Mouse (Mus musculus) myocyte (in vitro differentiated cells): ENCODE measurements around the gene Slc25a13.

Experiments used
- MYOD1 ChIP-seq, 3 experiments: IDR thresholded peaks; one replicate each; pipeline ENCODE4 v1.6.1; 2011; ENCODE audit warnings: control low read depth in 2 of 3, low read depth in 2 of 3, mild to moderate bottlenecking in 2 of 3, moderate library complexity in 1 of 3; ENCODE audit not compliant: insufficient read length in 2 of 3, control insufficient read depth in 1 of 3
- USF1 ChIP-seq: IDR thresholded peaks from one replicate; pipeline ENCODE4 v1.6.1; 2011; ENCODE audit warnings: low read depth, mild to moderate bottlenecking, control low read depth, moderate library complexity

DNA sequence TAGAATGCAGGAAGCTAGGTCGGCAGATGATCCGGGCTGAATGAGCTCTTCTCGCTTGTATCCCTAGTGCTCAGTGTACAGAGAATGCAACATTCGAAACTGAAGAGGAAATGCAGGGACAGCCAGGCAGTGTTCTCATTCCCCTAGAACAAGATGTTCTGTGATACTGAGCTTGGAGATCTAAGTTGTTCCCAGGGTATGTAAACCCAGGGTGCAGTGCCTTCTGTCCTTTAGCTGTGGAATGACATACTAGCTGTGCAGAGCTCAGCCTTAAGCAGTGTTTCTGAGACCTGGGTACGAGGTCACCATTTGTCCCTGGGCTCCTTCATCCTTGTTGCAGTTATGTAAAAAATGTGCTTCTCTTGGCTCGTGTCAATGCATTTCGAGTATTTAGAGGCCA is 25.1 kb upstream of the Slc25a13 start:
- TF ChIP-seq MYOD1 (IDR thresholded peaks at IDR 0.05; ENCODE audit: control insufficient read depth in 1 of 3, insufficient read length in 2 of 3, low read depth in 2 of 3) (no peak), USF1 (no peak)
